Mouse (Mus musculus) ES-E14 (cell line): ENCODE results near the gene C2cd3. TPM values are rescaled to one million over a fixed set of nuclear protein-coding genes. Genes with fewer than 3 reads are reported as not detected.

Experiments used
- DNase-seq: peaks from one replicate; pipeline ENCODE4 v3.0.0-alpha.2; 2013; ENCODE audit warnings: low read depth, low spot score
- H3K27ac ChIP-seq: 2 replicates; pipeline ENCODE4 v1.5.1; 2012; ENCODE audit warnings: low read depth, mild to moderate bottlenecking, low read length, moderate library complexity, mixed read lengths; ENCODE audit not compliant: poor library complexity, insufficient read depth, severe bottlenecking
- H3K36me3 ChIP-seq: 2 replicates; pipeline ENCODE4 v1.6.1; 2012; ENCODE audit warnings: mild to moderate bottlenecking, low read length, moderate library complexity, mixed read lengths; ENCODE audit not compliant: control insufficient read depth, poor library complexity, insufficient read depth, severe bottlenecking
- H3K4me1 ChIP-seq, 2 experiments: fragments of 150-350 bp in 1 of 2; sonication (generic) in 1 of 2; 2 replicates each; pipeline ENCODE4 v1.6.1; 2012; ENCODE audit warnings: low read length in 2 of 2, mild to moderate bottlenecking in 1 of 2, mixed read lengths in 1 of 2; ENCODE audit not compliant: control insufficient read depth in 2 of 2, insufficient read depth in 2 of 2, poor library complexity in 1 of 2
- H3K4me3 ChIP-seq, 2 experiments: fragments of 150-350 bp in 1 of 2; sonication (generic) in 1 of 2; 2 replicates each; pipeline ENCODE4 v1.5.1; 2012; ENCODE audit warnings: low read length in 2 of 2, low read depth in 1 of 2, mild to moderate bottlenecking in 1 of 2, mixed read lengths in 1 of 2; ENCODE audit not compliant: insufficient read depth in 1 of 2, poor library complexity in 1 of 2, severe bottlenecking in 1 of 2
- H3K9ac ChIP-seq: 2 replicates; pipeline ENCODE4 v1.6.1; 2012; ENCODE audit warnings: low read depth, mild to moderate bottlenecking, low read length, mixed read lengths; ENCODE audit not compliant: poor library complexity, insufficient read depth, severe bottlenecking
- H3K9me3 ChIP-seq: fragments of 150-350 bp; sonication (generic); 2 replicates; pipeline ENCODE4 v1.6.1; 2012; ENCODE audit warnings: low read depth, mild to moderate bottlenecking, low read length; ENCODE audit not compliant: control insufficient read depth, insufficient read depth
- CHD2 ChIP-seq: IDR thresholded peaks from 2 replicates; pipeline ENCODE4 v1.6.1; 2014; ENCODE audit warnings: mild to moderate bottlenecking, low read depth, low read length, inconsistent platforms
- HCFC1 ChIP-seq: IDR thresholded peaks from 2 replicates; pipeline ENCODE4 v1.6.1; 2012; ENCODE audit warnings: low read length, inconsistent platforms, borderline replicate concordance; ENCODE audit not compliant: insufficient read depth
- MAFK ChIP-seq: IDR thresholded peaks from 2 replicates; pipeline ENCODE4 v1.6.1; 2014; ENCODE audit warnings: mild to moderate bottlenecking, low read depth, low read length, inconsistent platforms; ENCODE audit not compliant: insufficient read depth
- ZC3H11A ChIP-seq: IDR thresholded peaks from 2 replicates; pipeline ENCODE4 v1.6.1; 2012; ENCODE audit warnings: low read depth, mild to moderate bottlenecking, inconsistent platforms, low read length, borderline replicate concordance
- ZNF384 ChIP-seq: IDR thresholded peaks from 2 replicates; pipeline ENCODE4 v1.6.1; 2012; ENCODE audit warnings: low read depth, low read length, inconsistent platforms
- in situ Hi-C, 2 experiments: fragments of 600-800 bp; cut with MboI; formaldehyde crosslinking; loops; one replicate each; pipeline ENCODE4 v1.15.1; 2025; ENCODE audit warnings: low sequenced_read_pairs in 2 of 2, inconsistent platforms in 1 of 2; ENCODE audit not compliant: unreplicated experiment in 2 of 2
- total RNA-seq: library from RNA; depleted of rRNA; stranded (reverse); fragments of 300-350 nt; gene quantifications from 2 replicates; pipeline ENCODE4 v1.2.3, GENCODE M21; 2012

Gene C2cd3
- total RNA-seq, 1 experiment, result 10.9 TPM

- Histone ChIP-seq H3K36me3 (peaks cover 3% of the 10 kb centered on the region; the same call in 1 of the 2 replicates), H3K9me3 (no peaks in the 10 kb centered on the region), H3K27ac (no peak overlapping the region), H3K9ac (no peak overlapping the region), H3K4me1 (0 out of 4 replicates have a peak, but pooled peaks cover 0 to 2% of the 10 kb centered on the region in 2 experiments), H3K4me3 (no peak overlapping the region)
- no peak for DNase-seq
- TF ChIP-seq MAFK, result no peak
- TF ChIP-seq HCFC1, result no peak
- TF ChIP-seq ZNF384, result no peak
- no peak for TF ChIP-seq ZC3H11A
- TF ChIP-seq CHD2, result no peak
- in situ Hi-C loops, result no loop called here
Observed at GRCm38 (mm10) chr7:100473846-100474454, 101.9 kb downstream of the C2cd3 start.

GRCm38 (mm10) chr7:100474680-100475079 is 102.6 kb downstream of the C2cd3 start:
- in situ Hi-C loops, result no loop called here
- Histone ChIP-seq H3K4me3 (no peak overlapping the region), H3K9me3 (no peaks in the 10 kb centered on the region), H3K4me1 (peaks cover 0 to 7% of the 10 kb centered on the region in 2 experiments; a peak in 1 of 4 replicates), H3K9ac (no peak overlapping the region), H3K36me3 (no peaks in the 10 kb centered on the region), H3K27ac (no peak overlapping the region)
- DNase-seq, result no peak
- no peak for TF ChIP-seq MAFK

- in situ Hi-C loops, result no loop called here
- Histone ChIP-seq H3K4me1 (peaks cover 0 to 8% of the 10 kb centered on the region in 2 experiments; a peak in 1 of 4 replicates), H3K27ac (no peak overlapping the region), H3K36me3 (no peaks in the 10 kb centered on the region), H3K9me3 (no peaks in the 10 kb centered on the region), H3K9ac (0 out of 2 replicates have a peak overlapping the region, but pooled peaks have one; percentile 3), H3K4me3 (peak overlapping the region in 1 of 2 experiments; percentile 36; a peak in 1 of 4 replicates)
- TF ChIP-seq CHD2 (no peak), ZNF384 (no peak), ZC3H11A (no peak), HCFC1 (no peak), MAFK (no peak)
- no peak for DNase-seq
Observed at GRCm38 (mm10) chr7:100479100-100479822, 107.2 kb downstream of the C2cd3 start.

GRCm38 (mm10) chr7:100479823-100480164 is 107.8 kb downstream of the C2cd3 start:
- no peak for TF ChIP-seq ZC3H11A
- TF ChIP-seq ZNF384, result no peak
- no peak for TF ChIP-seq HCFC1
- TF ChIP-seq MAFK, result no peak
- TF ChIP-seq CHD2, result no peak
- Histone ChIP-seq H3K4me3 (peak overlapping the region; percentile 4 to 36; a peak in 3 of 4 replicates), H3K27ac (no peak overlapping the region), H3K4me1 (peaks cover 0 to 6% of the 10 kb centered on the region in 2 experiments; a peak in 1 of 4 replicates), H3K9me3 (no peaks in the 10 kb centered on the region), H3K9ac (0 out of 2 replicates have a peak overlapping the region, but pooled peaks have one; percentile 0), H3K36me3 (no peaks in the 10 kb centered on the region)
- in situ Hi-C loops, result no loop called here
- no peak for DNase-seq
